Mouse (Mus musculus) left cerebral cortex, postnatal 36 days (tissue): ENCODE measurements around the gene Hist2h4. TPM values are rescaled to one million over a fixed set of nuclear protein-coding genes. Genes with fewer than 3 reads are reported as not detected.

ENCODE experiments used
- DNase-seq, 2 experiments: peaks; one replicate each; pipeline ENCODE4 v3.0.0; 2021 to 2022; ENCODE audit warnings: low spot score in 2 of 2, mixed read lengths in 1 of 2
- intact Hi-C: fragments of 180-260 bp; cut with DNase I; formaldehyde crosslinking; loops from one replicate; pipeline ENCODE4 v1.15.1; 2025
- total RNA-seq, 2 experiments: library from RNA; stranded (reverse); gene quantifications; 2 replicates each; pipeline ENCODE4 v1.2.3; 2021

Hist2h4 gene
- total RNA-seq, 2 experiments from 2014 or later: 27.9 to 34.6 TPM

GRCm38 (mm10) chr3:96273591-96274465 lies 10.7 kb upstream of the Hist2h4 start:
- intact Hi-C loops: no loop called here
- DNase-seq: no peak

- intact Hi-C loops: loop anchor here (10.0 kb wide), 1 partner anchor 205 kb away; no protein-coding TSS in a partner anchor
- peak; percentile 91 to 94 for DNase-seq
Measured at GRCm38 (mm10) chr3:96269511-96270474, 6.7 kb upstream of the Hist2h4 start, which contains the start of gene Hist2h2bb. Gene Hist2h2bb (plus strand): TSS chr3:96269752.

DNA sequence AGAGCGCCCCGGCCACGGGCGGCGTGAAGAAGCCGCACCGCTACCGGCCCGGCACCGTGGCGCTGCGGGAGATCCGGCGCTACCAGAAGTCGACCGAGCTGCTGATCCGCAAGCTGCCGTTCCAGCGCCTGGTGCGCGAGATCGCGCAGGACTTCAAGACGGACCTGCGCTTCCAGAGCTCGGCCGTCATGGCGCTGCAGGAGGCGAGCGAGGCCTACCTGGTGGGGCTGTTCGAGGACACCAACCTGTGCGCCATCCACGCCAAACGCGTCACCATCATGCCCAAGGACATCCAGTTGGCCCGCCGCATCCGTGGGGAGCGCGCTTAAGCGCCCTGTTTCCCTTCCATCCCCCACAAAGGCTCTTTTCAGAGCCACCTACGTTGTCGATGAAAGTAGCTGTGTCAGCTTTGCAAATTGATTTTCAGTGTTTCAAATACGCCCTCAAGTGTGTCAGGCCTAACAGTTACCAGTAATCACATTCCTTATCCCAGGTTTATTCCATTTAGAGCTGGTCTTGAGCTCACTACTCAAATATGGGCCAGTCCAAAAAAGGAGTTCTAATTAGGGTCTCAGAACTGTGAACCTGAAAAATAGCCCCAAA lies 5.8 kb upstream of the Hist2h4 start:
- intact Hi-C loops: loop anchor here (10.0 kb wide), 1 partner anchor 204 kb away; no protein-coding TSS in a partner anchor
- peak in 1 of 2 experiments; percentile 45 for DNase-seq

DNA sequence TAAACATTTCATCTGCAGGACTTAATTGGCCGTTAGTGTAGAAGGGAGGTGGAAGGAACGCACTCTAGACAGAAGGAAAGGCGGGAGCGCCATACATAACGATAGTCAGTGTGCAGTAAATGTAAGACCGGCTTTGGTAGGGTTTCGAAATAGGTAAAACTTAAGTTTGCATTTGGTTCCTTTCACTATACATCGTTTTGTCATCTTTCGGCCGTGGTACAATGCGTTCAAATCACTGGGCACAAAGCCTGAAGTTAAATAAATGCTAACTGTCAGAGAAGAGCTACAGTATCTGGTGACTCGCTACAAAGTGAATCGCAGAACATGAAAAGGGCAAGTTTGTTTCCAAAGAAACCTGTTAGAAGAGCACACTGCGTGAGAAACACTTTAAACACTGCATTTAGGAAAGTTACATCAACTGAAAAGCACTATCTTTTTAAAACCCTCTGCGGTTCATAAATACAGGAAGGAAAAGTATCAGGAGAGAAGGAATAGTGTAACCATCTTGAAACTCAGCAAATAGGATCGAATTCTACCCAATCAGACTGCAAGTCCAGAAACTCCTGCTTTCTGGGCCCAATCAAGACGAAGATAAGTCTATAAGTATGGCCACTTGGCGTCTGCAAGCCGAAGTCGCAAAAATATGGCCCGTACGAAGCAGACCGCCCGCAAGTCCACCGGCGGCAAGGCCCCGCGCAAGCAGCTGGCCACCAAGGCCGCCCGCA lies 5.1 kb upstream of the Hist2h4 start, which contains the start of gene Hist2h3b:
TSS of gene Hist2h3b (plus strand) at position 604 of the 725 bp plus-strand sequence.
- intact Hi-C loops: loop anchor here (10.0 kb wide), 1 partner anchor 203 kb away; no protein-coding TSS in a partner anchor
- peak; percentile 85 to 88 for DNase-seq

GRCm38 (mm10) chr3:96267541-96267940 lies 4.4 kb upstream of the Hist2h4 start:
- intact Hi-C loops: loop anchor here (10.0 kb wide), 1 partner anchor 203 kb away; no protein-coding TSS in a partner anchor
- no peak for DNase-seq

DNA sequence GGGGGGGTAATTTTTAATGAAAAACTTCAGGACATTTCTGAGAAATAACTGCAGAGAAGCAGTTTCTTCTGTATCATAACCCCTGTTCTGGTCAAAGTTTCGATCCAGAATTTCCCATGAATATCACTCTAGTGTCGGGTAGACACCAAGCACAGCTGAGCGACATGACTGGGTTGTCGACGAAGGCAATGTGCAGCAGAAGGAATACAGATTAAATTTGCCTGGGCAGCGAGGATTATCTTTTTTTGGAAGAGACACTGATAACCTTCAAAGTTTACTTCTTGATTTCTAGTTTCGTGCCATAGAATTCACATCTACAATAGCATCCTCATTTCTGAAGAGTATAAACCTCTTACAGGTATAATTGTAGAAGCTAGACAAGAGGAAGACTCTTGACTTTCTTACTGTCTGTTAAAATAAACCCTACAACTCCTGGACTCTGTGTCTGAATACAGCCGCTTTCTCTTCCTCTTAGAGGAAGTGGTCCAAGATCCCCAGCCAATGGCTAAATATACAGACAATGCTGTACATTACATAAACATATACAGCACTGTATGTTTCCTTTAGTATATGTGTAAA lies 3.1 kb upstream of the Hist2h4 start:
- intact Hi-C loops: loop anchor here (10.0 kb wide), 1 partner anchor 201 kb away; no protein-coding TSS in a partner anchor
- DNase-seq: no peak

- intact Hi-C loops: loop anchor here (5.0 to 10.0 kb wide), 2 partner anchors 200 to 333 kb away; partner anchors contain the start of gene Ankrd34a
- DNase-seq: no peak
Measured at GRCm38 (mm10) chr3:96264404-96264949, 1.4 kb upstream of the Hist2h4 start.

GRCm38 (mm10) chr3:96263558-96264403 lies 670 bp upstream of the Hist2h4 start:
- DNase-seq: peak; percentile 48 to 63
- intact Hi-C loops: loop anchor here (2.0 to 10.0 kb wide), 3 partner anchors 43 to 334 kb away; partner anchors contain the start of genes Ankrd34a, Hist2h2ac and Hist2h2be

- DNase-seq: peak; percentile 83 to 86
- intact Hi-C loops: loop anchor here (2.0 to 10.0 kb wide), 3 partner anchors 42 to 335 kb away; partner anchors contain the start of genes Ankrd34a, Hist2h2ac and Hist2h2be
Measured at GRCm38 (mm10) chr3:96262216-96262875, 765 bp downstream of the Hist2h4 start.

DNA sequence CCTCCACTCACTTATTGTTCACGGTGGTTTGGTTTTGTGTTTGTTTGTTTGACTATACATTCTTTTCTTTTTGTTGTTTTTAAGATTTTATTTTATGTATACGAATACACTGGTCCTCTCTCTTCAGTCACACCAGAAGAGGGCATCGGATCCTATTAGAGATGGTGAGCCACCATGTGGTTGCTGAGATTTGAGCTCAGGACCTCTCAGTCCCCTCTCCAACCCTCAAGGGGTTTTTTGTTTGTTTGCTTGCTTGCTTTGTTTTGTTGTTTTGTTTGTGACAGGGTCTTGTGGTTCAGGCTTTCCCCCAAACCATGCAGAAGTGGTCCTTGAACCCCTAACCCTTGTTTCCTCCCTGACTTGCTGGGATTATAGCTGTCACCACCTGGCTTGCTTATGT lies 1.5 kb downstream of the Hist2h4 start:
- intact Hi-C loops: loop anchor here (2.0 to 10.0 kb wide), 3 partner anchors 41 to 336 kb away; partner anchors contain the start of genes Ankrd34a, Hist2h2ac and Hist2h2be
- no peak for DNase-seq

DNA sequence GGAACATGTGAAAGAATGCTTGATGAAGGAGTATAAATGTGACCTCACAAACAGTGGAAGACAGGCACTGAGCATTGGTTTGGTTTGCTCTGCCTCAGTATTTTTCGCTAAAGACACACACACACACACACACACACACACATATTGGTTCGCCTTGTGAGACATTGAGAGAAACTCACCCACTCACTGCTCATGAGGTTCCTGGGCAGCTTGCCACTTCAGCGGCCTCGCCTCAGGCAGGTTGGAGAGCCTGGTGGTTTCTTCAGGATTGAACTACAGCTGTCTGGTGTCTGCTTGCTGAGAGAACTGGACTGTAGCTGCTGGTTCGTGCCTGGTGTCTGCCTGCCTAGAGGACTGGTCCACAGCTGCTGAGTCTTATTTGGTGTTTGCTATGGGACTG lies 2.9 kb downstream of the Hist2h4 start:
- intact Hi-C loops: loop anchor here (5.0 to 10.0 kb wide), 2 partner anchors 195 to 337 kb away; partner anchors contain the start of gene Ankrd34a
- no peak for DNase-seq

GRCm38 (mm10) chr3:96257190-96257589 lies 5.9 kb downstream of the Hist2h4 start:
- intact Hi-C loops: no loop called here
- DNase-seq: no peak

DNA sequence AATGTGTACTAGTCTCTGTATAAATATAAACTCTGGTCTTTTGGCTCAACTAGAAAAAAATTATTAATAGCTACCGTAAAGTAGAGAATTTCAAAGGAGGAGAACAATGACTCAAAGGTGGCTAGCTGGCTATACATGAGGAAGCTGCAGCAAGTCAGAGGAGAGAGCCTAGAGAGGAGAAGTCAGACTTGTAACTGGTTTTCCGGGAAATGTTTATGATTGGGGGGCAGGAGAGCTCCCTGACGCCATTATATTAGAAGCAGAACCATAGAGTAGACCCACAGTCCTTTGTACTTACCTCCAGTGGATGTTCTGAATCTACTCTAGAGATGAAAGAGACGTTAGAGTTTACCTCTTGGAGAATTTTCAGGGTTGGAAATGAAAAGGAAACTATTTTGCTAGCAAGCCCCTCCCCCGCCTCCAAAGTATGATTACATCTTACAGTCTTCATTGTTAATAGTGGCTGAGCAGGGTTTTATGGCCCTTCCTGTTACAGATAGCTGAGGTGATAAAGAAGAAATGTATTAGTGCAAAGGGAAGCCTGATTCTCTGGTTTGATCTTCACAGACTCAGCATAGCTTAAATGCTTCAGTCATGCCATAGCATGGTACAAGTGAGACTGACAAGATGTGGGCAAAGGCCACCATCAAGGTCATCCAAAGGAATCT lies 7.1 kb downstream of the Hist2h4 start:
- intact Hi-C loops: no loop called here
- no peak for DNase-seq

GRCm38 (mm10) chr3:96254683-96255355 lies 8.3 kb downstream of the Hist2h4 start:
- intact Hi-C loops: no loop called here
- no peak for DNase-seq

GRCm38 (mm10) chr3:96251787-96252186 lies 11.3 kb downstream of the Hist2h4 start:
- DNase-seq: no peak
- intact Hi-C loops: no loop called here
